Mouse (Mus musculus) left cerebral cortex, adult 11 months (tissue): ENCODE results near the gene Fam169b.

Experiments used
- DNase-seq: peaks from one replicate; pipeline ENCODE4 v3.0.0; 2022; ENCODE audit warnings: low spot score

Gene Fam169b

DNA sequence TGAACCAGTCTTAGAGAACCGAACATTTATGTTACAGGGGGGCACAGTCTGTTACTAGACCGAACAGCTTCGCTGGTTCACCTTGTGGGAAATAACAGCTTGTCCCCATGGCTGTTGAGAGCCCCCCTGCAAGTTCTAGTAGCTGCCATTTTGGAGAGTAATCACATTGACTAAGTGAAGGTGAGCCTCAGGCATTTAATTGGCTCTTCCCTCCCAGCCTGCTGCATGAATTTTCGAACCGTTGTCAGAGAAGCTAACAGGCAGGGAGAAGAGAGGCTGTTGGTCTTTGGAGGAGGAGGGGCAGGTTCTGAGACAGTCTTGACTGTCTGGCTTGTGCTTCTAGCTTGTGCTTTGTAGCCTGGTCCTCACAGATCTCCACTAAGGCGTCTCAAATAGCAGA lies 45.3 kb downstream of the Fam169b start:
- DNase-seq: no peak

DNA sequence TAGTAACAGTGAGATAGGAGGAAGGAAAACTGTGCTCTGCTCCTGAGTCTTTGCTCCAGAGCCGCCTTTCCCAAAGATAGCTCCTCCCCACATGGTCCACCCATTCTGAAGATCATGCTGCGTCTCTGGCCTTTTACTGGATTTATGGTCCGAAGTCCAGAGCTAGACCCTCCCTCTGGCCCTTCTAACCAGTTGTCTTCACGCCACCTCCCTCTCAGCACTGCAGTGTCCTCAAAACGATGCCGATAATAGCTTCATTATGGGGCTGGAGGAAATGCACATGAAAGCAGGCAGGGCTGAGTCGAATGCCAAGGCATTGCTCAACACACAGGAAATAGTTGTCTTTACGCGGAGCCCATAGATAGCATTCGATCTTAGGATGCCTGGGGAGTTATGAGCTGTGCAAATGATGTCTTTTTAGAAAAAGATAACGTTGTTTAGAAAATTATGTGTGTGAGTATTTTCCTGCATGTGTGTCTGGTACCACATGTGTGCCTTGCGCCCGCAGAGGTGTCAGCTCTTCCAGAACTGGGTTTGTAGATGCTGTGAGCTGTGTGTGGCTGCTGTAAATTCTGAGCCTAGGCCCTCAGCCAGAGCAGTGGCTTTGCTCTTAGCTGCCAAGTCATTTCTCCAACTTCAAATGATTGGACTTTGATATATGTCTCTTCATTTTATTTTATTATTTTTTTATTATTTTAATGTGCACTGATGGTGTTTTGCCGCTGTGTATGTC lies 46.6 kb downstream of the Fam169b start:
- no peak for DNase-seq

DNA sequence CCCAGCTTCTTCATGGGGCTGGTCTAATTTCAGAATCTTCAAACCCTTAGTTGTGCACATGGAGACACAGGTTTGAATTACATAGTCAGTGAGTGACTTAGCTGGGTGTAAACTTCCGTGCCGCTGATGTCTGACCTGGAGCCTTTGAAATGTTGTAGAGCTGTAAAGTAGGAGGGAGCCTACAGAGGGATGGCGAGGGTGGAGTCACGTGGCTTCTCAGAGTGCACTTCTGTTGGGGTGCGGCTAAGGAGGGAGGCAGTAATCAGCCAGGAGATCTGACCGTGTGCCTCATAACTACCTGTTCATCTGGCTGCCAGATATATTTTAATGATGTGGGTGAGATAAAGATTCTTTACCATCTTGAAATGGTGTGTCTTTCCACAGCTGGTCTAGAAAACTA lies 49.4 kb downstream of the Fam169b start:
- no peak for DNase-seq

GRCm38 (mm10) chr7:68326190-68326722 lies 52.6 kb downstream of the Fam169b start:
- DNase-seq: no peak

- no peak for DNase-seq
Measured at GRCm38 (mm10) chr7:68329000-68329399, 55.4 kb downstream of the Fam169b start.

DNA sequence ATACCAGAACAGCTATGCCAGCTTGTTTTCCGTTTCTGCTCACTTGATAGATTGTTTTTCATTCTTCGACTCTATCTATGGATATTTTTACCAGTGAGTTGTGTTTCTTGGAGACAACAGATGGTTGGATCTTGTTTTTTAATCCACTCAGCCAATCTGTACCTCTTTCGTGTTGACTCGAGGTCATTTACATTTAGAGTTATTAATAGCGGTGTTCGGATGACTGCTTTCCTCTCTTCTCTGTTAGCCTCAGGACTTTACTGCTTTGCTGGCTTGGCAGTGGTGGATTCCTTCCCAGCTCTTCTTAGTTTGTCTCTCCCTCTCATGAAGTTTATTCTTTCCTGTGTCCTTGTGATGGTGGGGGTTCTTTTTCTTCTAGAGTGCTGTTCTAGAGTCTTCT lies 59.2 kb downstream of the Fam169b start:
- DNase-seq: no peak

DNA sequence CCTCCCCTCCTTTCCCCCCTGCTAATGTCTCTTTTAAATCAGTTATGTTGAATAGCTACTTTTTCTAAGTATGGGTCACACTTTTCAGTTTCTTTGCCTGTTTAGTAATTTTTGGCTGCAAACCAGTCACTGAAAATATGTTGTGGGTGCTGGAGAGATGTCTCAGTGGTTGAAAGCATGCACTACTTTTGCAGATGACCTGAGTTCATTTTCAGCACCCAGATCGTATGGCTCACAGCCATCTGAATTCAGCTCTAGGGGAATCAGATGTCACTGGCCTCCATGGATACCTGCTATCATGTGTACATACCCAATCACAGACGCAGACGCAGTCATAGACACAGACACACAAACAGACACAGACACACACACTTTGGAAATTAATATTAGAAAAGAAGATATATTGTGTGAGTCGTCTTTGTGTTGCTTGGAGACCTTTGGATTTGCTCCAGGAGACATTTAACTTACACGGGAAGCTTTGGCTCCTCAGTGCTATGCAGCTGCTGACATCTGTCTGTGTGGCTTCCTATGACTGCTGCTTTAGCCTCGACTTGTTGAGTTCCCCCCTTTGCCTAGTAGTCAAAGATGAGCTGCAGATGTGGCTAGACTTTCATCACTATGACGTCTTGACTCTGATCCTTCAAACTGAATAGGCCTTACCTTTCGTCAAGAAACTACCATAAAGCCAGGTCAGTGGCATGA lies 63.6 kb downstream of the Fam169b start:
- DNase-seq: no peak

- no peak for DNase-seq
Measured at GRCm38 (mm10) chr7:68338680-68339079, 65.0 kb downstream of the Fam169b start.

GRCm38 (mm10) chr7:68344561-68344960 lies 70.9 kb downstream of the Fam169b start:
- DNase-seq: no peak

DNA sequence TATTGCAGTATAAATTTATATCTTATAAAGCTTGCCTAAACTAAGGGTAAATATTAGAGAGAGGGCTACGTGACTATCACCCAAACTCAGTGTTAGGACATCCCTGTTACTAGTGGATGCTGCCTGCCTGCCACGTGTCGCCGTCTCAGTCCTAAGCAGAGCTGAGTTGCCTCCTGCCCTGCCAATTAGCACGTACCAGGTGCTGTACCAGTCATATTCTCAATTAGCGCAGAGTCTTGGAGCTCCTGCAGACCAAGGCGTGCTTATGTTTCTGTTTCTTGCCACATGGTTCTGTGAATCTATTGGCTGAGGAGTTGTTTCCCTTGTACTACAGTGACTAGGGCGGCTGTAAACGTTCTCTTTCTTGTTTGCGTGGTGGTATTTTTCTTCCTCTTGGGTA lies 72.3 kb downstream of the Fam169b start:
- DNase-seq: no peak

GRCm38 (mm10) chr7:68355325-68356076 lies 81.9 kb downstream of the Fam169b start:
- DNase-seq: no peak

GRCm38 (mm10) chr7:68357407-68357806 lies 83.8 kb downstream of the Fam169b start:
- peak; percentile 49 for DNase-seq

- DNase-seq: no peak
Measured at GRCm38 (mm10) chr7:68362609-68363008, 89.0 kb downstream of the Fam169b start.

DNA sequence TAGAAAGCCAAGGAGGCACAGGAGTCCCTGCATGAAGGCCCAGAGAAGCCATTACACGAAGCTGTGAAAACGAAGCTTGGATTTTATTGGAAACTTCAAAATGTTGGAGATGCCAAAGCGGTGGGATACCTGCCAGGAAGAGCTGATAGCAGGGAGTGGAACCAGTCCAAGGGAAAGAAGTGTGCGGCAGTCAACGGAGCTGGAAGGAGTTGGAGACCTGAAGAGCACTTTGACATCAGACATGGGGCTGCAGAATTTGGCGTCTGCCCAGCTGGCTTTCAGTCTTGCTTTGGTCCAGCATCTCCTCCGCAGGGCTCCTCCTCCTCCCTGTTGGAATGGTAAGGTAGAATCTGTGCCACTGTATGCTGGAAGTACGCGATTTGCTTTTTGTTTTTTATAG lies 92.1 kb downstream of the Fam169b start:
- no peak for DNase-seq

DNA sequence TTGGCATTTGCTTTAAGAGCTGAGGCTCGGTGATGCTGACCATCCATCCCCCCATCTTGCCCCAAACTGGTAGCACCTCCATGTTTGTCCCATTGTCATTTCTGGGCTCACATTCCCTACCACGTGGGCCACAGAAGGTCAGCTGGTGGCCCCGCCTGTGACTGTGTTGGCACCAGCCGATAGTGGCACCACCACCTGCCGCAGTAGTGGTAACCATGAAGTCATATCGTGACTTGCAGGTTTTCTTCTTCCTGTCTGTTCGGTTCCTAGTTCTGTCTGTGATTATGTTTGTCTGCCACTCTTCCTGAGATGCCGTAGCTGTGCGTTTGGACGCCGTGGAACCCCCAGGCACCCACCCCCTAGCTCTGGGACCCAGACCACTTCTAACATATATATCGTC lies 95.3 kb downstream of the Fam169b start:
- no peak for DNase-seq

GRCm38 (mm10) chr7:68369694-68370093 lies 96.1 kb downstream of the Fam169b start:
- DNase-seq: peak; percentile 27

DNA sequence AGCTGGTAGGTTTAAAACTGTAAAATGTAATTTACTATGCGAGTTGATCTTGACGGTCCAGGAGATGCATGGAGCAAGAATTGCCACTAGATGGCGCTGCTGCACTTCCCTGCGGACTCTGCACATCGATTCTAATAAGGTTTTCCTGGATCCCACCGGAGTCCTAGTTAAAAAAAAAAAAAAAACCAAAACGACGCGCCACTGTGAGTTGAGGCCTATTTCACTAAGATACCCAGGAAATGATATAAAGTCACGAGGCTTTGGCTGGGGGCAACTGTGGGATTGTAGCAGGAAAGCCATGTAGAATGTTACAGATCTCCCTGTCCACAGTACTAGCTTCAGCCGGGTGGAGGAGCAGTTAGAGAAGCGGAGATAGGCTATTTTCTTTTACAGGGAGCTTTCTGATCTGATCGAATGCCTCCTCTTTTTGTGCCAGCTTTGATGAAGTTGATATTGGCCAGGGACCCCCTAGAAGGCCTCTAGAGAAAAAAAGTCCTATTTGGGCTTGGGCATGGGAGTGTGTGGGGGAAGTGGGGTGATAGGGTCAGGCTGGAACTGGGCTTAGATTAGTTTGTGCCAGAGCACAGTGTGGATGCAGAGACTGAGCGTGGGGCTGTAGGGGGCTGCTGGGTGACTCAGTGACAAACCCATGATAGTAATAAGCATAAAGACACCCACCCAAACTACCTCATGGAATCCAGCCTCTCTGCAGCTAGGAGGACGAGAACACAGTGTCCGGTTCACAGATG lies 100.6 kb downstream of the Fam169b start:
- peak; percentile 28 for DNase-seq

DNA sequence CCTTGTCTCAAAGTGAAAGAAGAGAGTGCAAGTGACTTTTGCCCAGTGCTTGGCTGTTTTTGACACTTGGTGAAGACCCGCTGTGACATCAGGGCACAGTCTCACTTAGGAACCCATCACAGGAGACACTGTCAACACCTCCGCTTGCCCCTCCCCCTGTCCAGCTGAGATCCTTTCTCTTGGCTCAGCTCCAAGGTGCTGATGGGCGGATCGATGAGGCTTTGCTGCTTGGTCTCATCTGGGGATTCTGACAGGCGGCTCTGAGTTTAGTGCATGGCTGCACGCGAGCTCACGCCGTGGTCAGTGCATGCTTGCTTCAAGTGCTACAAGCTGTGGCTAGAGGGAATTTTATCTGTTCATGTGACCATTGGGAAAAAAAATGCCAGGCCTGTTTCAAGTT lies 108.5 kb downstream of the Fam169b start:
- DNase-seq: no peak

DNA sequence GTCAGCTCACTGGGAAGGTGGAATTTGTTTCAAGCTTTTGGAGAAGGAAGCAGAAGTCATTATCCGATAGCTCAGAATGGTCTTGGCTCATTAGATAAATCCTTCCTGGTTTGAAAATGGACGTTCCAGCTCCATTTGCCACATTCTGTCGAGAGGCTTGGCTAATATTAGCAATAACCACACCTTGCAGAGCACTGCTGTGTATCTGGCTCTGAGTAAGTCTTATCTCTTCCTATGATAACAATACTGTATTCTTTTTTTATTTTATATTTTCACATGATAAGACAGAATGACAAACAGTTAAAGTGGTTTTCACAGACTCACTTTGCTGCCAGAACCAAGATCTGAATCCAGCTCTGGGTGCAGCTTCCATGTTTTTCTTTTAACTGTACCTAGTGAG lies 113.1 kb downstream of the Fam169b start:
- no peak for DNase-seq

GRCm38 (mm10) chr7:68395707-68396333 lies 122.2 kb downstream of the Fam169b start:
- no peak for DNase-seq

DNA sequence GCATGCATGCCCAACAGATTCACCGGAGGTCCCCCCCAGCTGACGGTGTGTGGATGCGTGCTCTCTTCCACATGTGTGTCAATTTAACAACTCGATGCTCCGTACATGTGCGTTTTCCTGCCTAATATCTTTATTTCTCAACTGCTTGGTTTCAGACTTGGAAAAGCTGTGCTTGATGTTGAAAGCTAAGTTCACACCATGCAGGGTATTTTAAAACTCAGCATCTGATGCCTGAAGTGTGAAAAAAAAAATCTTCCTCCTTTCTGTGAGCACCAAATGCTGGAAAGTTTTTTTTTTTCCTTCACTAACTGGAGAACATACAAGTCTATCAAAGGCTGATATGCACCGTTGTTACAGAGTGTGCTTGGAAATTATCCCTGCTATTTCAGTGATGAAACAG lies 126.9 kb downstream of the Fam169b start:
- DNase-seq: peak; percentile 6

- no peak for DNase-seq
Measured at GRCm38 (mm10) chr7:68408611-68409010, 135.0 kb downstream of the Fam169b start.
